Comparison of ENCODE assay signal across 7 mouse cellular contexts in genomic region chr8:85076993-85077392, GRCm38 (mm10). TPM values are rescaled to one million over a fixed set of nuclear protein-coding genes. Genes with fewer than 3 reads are reported as not detected.
DNase-seq lines count a peak whose midpoint lies in the region; ATAC-seq and TF ChIP-seq lines count a peak whose summit lies in the region.

No protein-coding gene starts in this region.

- no peak overlapping the region for H3K4me3 ChIP-seq in MEL (ENCODE audit: control insufficient read depth in 1 of 2, insufficient read depth in 1 of 2, low read depth in 2 of 2, low read length in 2 of 2)
- H3K4me3 ChIP-seq in embryonic facial prominence, embryonic 12.5 days = no peak overlapping the region

- no peaks in the 10 kb centered on the region for H3K27me3 ChIP-seq in MEL (ENCODE audit: control insufficient read depth in 1 of 2, insufficient read depth in 2 of 2, low read length in 2 of 2)
- H3K27me3 ChIP-seq in embryonic facial prominence, embryonic 12.5 days = no peaks in the 10 kb centered on the region

- peaks cover 22% of the 10 kb centered on the region for H3K79me2 ChIP-seq in MEL (ENCODE audit: control insufficient read depth, insufficient read depth, low read length, poor library complexity)

- H3K27ac ChIP-seq in MEL (ENCODE audit: control insufficient read depth, low read depth, low read length) = no peak overlapping the region
- 0 out of 2 replicates have a peak overlapping the region, but pooled peaks have one; percentile 17 for H3K27ac ChIP-seq in embryonic facial prominence, embryonic 12.5 days

- peaks cover 0 to 11% of the 10 kb centered on the region in 2 experiments; a peak in 1 of 4 replicates for H3K4me1 ChIP-seq in MEL (ENCODE audit: control insufficient read depth in 1 of 2, insufficient read depth in 2 of 2, low read length in 2 of 2)
- H3K4me1 ChIP-seq in embryonic facial prominence, embryonic 12.5 days = peaks cover 13% of the 10 kb centered on the region; the same call in 1 of the 2 replicates

- H3K9ac ChIP-seq in MEL (ENCODE audit: control insufficient read depth, low read depth, low read length, poor library complexity, severe bottlenecking) = no peak overlapping the region
- H3K9ac ChIP-seq in embryonic facial prominence, embryonic 12.5 days = no peak overlapping the region

- no peak for TF ChIP-seq EP300 in MEL (IDR thresholded peaks at IDR 0.05; ENCODE audit: low read depth in 1 of 2, low read length in 2 of 2)

- peak; percentile 80 to 95 (median 90) for TF ChIP-seq CTCF in MEL (IDR thresholded peaks at IDR 0.05 in 2 of 3, conservative IDR thresholded peaks at IDR 0.05 in 1 of 3; ENCODE audit: control insufficient read depth in 1 of 3, insufficient read depth in 1 of 3, low read depth in 2 of 3, low read length in 3 of 3, poor library complexity in 1 of 3, severe bottlenecking in 1 of 3)

- WGBS in embryonic facial prominence, embryonic 12.5 days = 0% methylated on average over 2 of the region's 2 CpGs

- ATAC-seq in embryonic facial prominence, embryonic 12.5 days (ENCODE audit: insufficient number of reproducible peaks, insufficient read depth, low FRiP score, low TSS enrichment) = no peak

- intact Hi-C loops in heart, postnatal 14 days (cut with DNase I) = loop anchor here (2.0 to 5.0 kb wide), 2 partner anchors 94 to 210 kb away; no protein-coding TSS in a partner anchor

- peak; percentile 84 for TF ChIP-seq RAD21 in MEL (IDR thresholded peaks at IDR 0.05; ENCODE audit: low read depth, low read length)

- H3K4me2 ChIP-seq in embryonic facial prominence, embryonic 12.5 days (replicated peaks) = no peak overlapping the region

- peaks cover 0 to 2% of the 10 kb centered on the region in 2 experiments; a peak in 3 of 4 replicates for H3K36me3 ChIP-seq in MEL (ENCODE audit: control insufficient read depth in 1 of 2, insufficient read depth in 2 of 2, low read length in 2 of 2)
- peaks cover 35% of the 10 kb centered on the region for H3K36me3 ChIP-seq in embryonic facial prominence, embryonic 12.5 days

- TF ChIP-seq POLR2A in MEL (IDR thresholded peaks at IDR 0.05; ENCODE audit: control insufficient read depth in 1 of 2, insufficient read depth in 1 of 2, low read depth in 1 of 2, low read length in 2 of 2, poor library complexity in 1 of 2) = no peak

- DNase-seq in MEL (ENCODE audit: low read depth, low spot score) = peak; percentile 90
- DNase-seq in adrenal gland, postnatal 36 days = peak; percentile 79 to 85
- DNase-seq in heart, postnatal 14 days = peak; percentile 77 to 88
- DNase-seq in layer of hippocampus, adult 9-11 months = peak; percentile 88
- DNase-seq in lung, postnatal 25 days (ENCODE audit: low spot score) = peak; percentile 84
- peak; percentile 69 to 70 for DNase-seq in right cerebral cortex, postnatal 36 days (ENCODE audit: low spot score in 2 of 2)

- H3K9me3 ChIP-seq in MEL (replicated peaks; ENCODE audit: insufficient read depth, low read length) = no peaks in the 10 kb centered on the region
- H3K9me3 ChIP-seq in embryonic facial prominence, embryonic 12.5 days = no peaks in the 10 kb centered on the region

TF ChIP-seq in MEL, 35 proteins besides CTCF, POLR2A, EP300 and RAD21 (continues in another document):
- TF ChIP-seq TAL1 (IDR thresholded peaks at IDR 0.05; ENCODE audit: low read length) = no peak
- TF ChIP-seq USF2 (IDR thresholded peaks at IDR 0.05; ENCODE audit: borderline replicate concordance in 1 of 2, insufficient read depth in 1 of 2, low read depth in 1 of 2, low read length in 2 of 2) = no peak
- TF ChIP-seq SIN3A (IDR thresholded peaks at IDR 0.05; ENCODE audit: low read length) = peak; percentile 62; the same call in 1 of the 2 replicates
- TF ChIP-seq POLR2AphosphoS2 (IDR thresholded peaks at IDR 0.05; ENCODE audit: low read length) = no peak
- no peak for TF ChIP-seq CHD2 (IDR thresholded peaks at IDR 0.05; ENCODE audit: low read length)
- TF ChIP-seq GABPA (IDR thresholded peaks at IDR 0.05; ENCODE audit: low read depth, low read length) = no peak
- 0 out of 2 replicates have a peak, but pooled peaks have one; percentile 26 for TF ChIP-seq MAZ (IDR thresholded peaks at IDR 0.05; ENCODE audit: low read depth, low read length)
- no peak for TF ChIP-seq POLR2AphosphoS5 (IDR thresholded peaks at IDR 0.05; ENCODE audit: borderline replicate concordance, low read depth, low read length)
- TF ChIP-seq NRF1 (IDR thresholded peaks at IDR 0.05; ENCODE audit: insufficient read depth, low read depth, low read length, poor library complexity, severe bottlenecking) = no peak
- TF ChIP-seq E2F4 (IDR thresholded peaks at IDR 0.05; ENCODE audit: borderline replicate concordance, low read depth, low read length) = no peak
- peak; percentile 82 for TF ChIP-seq ZC3H11A (IDR thresholded peaks at IDR 0.05; ENCODE audit: low read depth, low read length)
- no peak for TF ChIP-seq TCF12 (IDR thresholded peaks at IDR 0.05; ENCODE audit: low read depth, low read length)
- no peak for TF ChIP-seq ZMIZ1 (IDR thresholded peaks at IDR 0.05; ENCODE audit: low read depth, low read length)
- TF ChIP-seq MYC (IDR thresholded peaks at IDR 0.05; ENCODE audit: low read depth, low read length) = 0 out of 2 replicates have a peak, but pooled peaks have one; percentile 25
- no peak for TF ChIP-seq MAX (IDR thresholded peaks at IDR 0.05; ENCODE audit: low read length)
- TF ChIP-seq ZKSCAN1 (IDR thresholded peaks at IDR 0.05; ENCODE audit: low read depth, low read length) = no peak
- TF ChIP-seq UBTF (IDR thresholded peaks at IDR 0.05; ENCODE audit: borderline replicate concordance, insufficient read depth, low read depth, low read length) = no peak
- no peak for TF ChIP-seq RCOR1 (IDR thresholded peaks at IDR 0.05; ENCODE audit: low read depth, low read length)
- no peak for TF ChIP-seq MAFK (IDR thresholded peaks at IDR 0.05; ENCODE audit: borderline replicate concordance, low read depth, low read length)
- TF ChIP-seq ETS1 (IDR thresholded peaks at IDR 0.05; ENCODE audit: low read depth, low read length) = no peak
- no peak for TF ChIP-seq BHLHE40 (IDR thresholded peaks at IDR 0.05; ENCODE audit: borderline replicate concordance, low read depth, low read length)
- no peak for TF ChIP-seq MXI1 (IDR thresholded peaks at IDR 0.05; ENCODE audit: low read depth, low read length)
- no peak for TF ChIP-seq MYB (IDR thresholded peaks at IDR 0.05; ENCODE audit: low read depth, low read length)
- no peak for TF ChIP-seq USF1 (IDR thresholded peaks at IDR 0.05; ENCODE audit: low read depth, low read length)
- no peak for TF ChIP-seq TBP (IDR thresholded peaks at IDR 0.05; ENCODE audit: low read depth, low read length)
- TF ChIP-seq MEF2A (IDR thresholded peaks at IDR 0.05; ENCODE audit: extremely low read depth, insufficient replicate concordance, low read depth, low read length, poor library complexity, severe bottlenecking) = no peak
- TF ChIP-seq SMC3 (IDR thresholded peaks at IDR 0.05; ENCODE audit: low read depth, low read length) = peak; percentile 88
- no peak for TF ChIP-seq ELF1 (IDR thresholded peaks at IDR 0.05; ENCODE audit: low read depth, low read length)
- TF ChIP-seq HCFC1 (IDR thresholded peaks at IDR 0.05; ENCODE audit: low read depth, low read length) = 0 out of 2 replicates have a peak, but pooled peaks have one; percentile 40
- no peak for TF ChIP-seq JUND (IDR thresholded peaks at IDR 0.05; ENCODE audit: low read depth, low read length)
- no peak for TF ChIP-seq KAT2A (conservative IDR thresholded peaks at IDR 0.05; ENCODE audit: low read depth, low read length)

RNA-seq across cellular contexts. Expression of gene Wdr83os, which starts 3.5 kb away (rescaled TPM):
- 25.5 and 26.2 TPM in 2 replicates for total RNA-seq in MEL (2012; rRNA removed)
- polyA plus RNA-seq in MEL (2012; ENCODE audit: insufficient read depth in 1 of 2, insufficient read length in 2 of 2, low read depth in 1 of 2, low replicate concordance in 2 of 2, missing spikeins in 1 of 2) = 100 to 1,000 TPM in 1 of 2 experiments, not detected in 1; 143 TPM
- total RNA-seq in adrenal gland, postnatal 36 days (2021) = 10 to 100 TPM; 69.1 to 79.6 TPM
- polyA plus RNA-seq in embryonic facial prominence, embryonic 12.5 days (2016; fragmentation: Nextera tagmentation; extraction: Ambion mirVana) = 118 and 128 TPM in 2 replicates
- 10 to 100 TPM; 37.0 to 40.2 TPM for total RNA-seq in heart, postnatal 14 days (2021)

RNA-seq across cellular contexts. Expression of gene Wdr83, which starts 4.1 kb away (rescaled TPM):
- total RNA-seq in MEL (2012; rRNA removed) = 27.0 and 29.5 TPM in 2 replicates
- 10 to 100 TPM in 1 of 2 experiments, not detected in 1; 58.4 TPM for polyA plus RNA-seq in MEL (2012; ENCODE audit: insufficient read depth in 1 of 2, insufficient read length in 2 of 2, low read depth in 1 of 2, low replicate concordance in 2 of 2, missing spikeins in 1 of 2)
- total RNA-seq in adrenal gland, postnatal 36 days (2021) = 10 to 100 TPM; 20.5 to 25.5 TPM
- polyA plus RNA-seq in embryonic facial prominence, embryonic 12.5 days (2016; fragmentation: Nextera tagmentation; extraction: Ambion mirVana) = 48.9 and 49.1 TPM in 2 replicates
- total RNA-seq in heart, postnatal 14 days (2021) = 10 to 100 TPM; 27.2 to 27.6 TPM

RNA-seq across cellular contexts. Expression of gene Dhps, which starts 5.4 kb away (rescaled TPM):
- 42.5 and 44.6 TPM in 2 replicates for total RNA-seq in MEL (2012; rRNA removed)
- 10 to 100 TPM in 1 of 2 experiments, not detected in 1; 68.3 TPM for polyA plus RNA-seq in MEL (2012; ENCODE audit: insufficient read depth in 1 of 2, insufficient read length in 2 of 2, low read depth in 1 of 2, low replicate concordance in 2 of 2, missing spikeins in 1 of 2)
- total RNA-seq in adrenal gland, postnatal 36 days (2021) = 10 to 100 TPM; 32.2 to 32.7 TPM
- 66.8 and 67.9 TPM in 2 replicates for polyA plus RNA-seq in embryonic facial prominence, embryonic 12.5 days (2016; fragmentation: Nextera tagmentation; extraction: Ambion mirVana)
- total RNA-seq in heart, postnatal 14 days (2021) = 10 to 100 TPM; 23.5 to 27.8 TPM

RNA-seq across cellular contexts. Expression of gene Man2b1, which starts 6.1 kb away (rescaled TPM):
- total RNA-seq in MEL (2012; rRNA removed) = 10.8 and 11.5 TPM in 2 replicates
- 10 to 100 TPM in 1 of 2 experiments, not detected in 1; 24.7 TPM for polyA plus RNA-seq in MEL (2012; ENCODE audit: insufficient read depth in 1 of 2, insufficient read length in 2 of 2, low read depth in 1 of 2, low replicate concordance in 2 of 2, missing spikeins in 1 of 2)
- total RNA-seq in adrenal gland, postnatal 36 days (2021) = 10 to 100 TPM; 38.1 to 45.5 TPM
- 25.9 and 27.6 TPM in 2 replicates for polyA plus RNA-seq in embryonic facial prominence, embryonic 12.5 days (2016; fragmentation: Nextera tagmentation; extraction: Ambion mirVana)
- 10 to 100 TPM; 30.4 to 37.8 TPM for total RNA-seq in heart, postnatal 14 days (2021)

RNA-seq across cellular contexts. Expression of gene Gm5741, which starts 9.2 kb away (rescaled TPM):
- not detected in 2 replicates for total RNA-seq in MEL (2012; rRNA removed)
- 1 to 10 TPM in 1 of 2 experiments, not detected in 1; 1.0 TPM for polyA plus RNA-seq in MEL (2012; ENCODE audit: insufficient read depth in 1 of 2, insufficient read length in 2 of 2, low read depth in 1 of 2, low replicate concordance in 2 of 2, missing spikeins in 1 of 2)
- 1 to 10 TPM in 1 of 2 experiments, not detected in 1; 1.2 TPM for total RNA-seq in adrenal gland, postnatal 36 days (2021)
- 0.90 TPM in 1 of 2 replicates, not detected in the other for polyA plus RNA-seq in embryonic facial prominence, embryonic 12.5 days (2016; fragmentation: Nextera tagmentation; extraction: Ambion mirVana)
- total RNA-seq in heart, postnatal 14 days (2021) = not detected
